Mouse (Mus musculus) kidney, postnatal 25 days (tissue): Measurements from ENCODE around the gene Aqp8.

Source experiments
- DNase-seq, 2 experiments: peaks; one replicate each; pipeline ENCODE4 v3.0.0; 2021; ENCODE audit warnings: mixed read lengths in 2 of 2

The Aqp8 gene

GRCm38 (mm10) chr7:123499481-123500238 is 37.6 kb downstream of the Aqp8 start:
- no peak for DNase-seq

GRCm38 (mm10) chr7:123500239-123501219 is 38.4 kb downstream of the Aqp8 start, which contains the start of gene Zkscan2:
TSS of gene Zkscan2 (minus strand) at chr7:123500449.
- DNase-seq: peak; percentile 68 to 80

- DNase-seq: peak; percentile 43 to 75
These were observed 41.3 kb downstream of the Aqp8 start for GRCm38 (mm10) chr7:123503358-123503757.

- DNase-seq: no peak
These were observed 45.9 kb downstream of the Aqp8 start for GRCm38 (mm10) chr7:123507946-123508345.
